Mouse (Mus musculus): ENCODE data around the gene Myo18b.

Gene Myo18b

GRCm38 (mm10) chr5:112745176-112745575 is 151.0 kb downstream of the Myo18b start:
- DNase-seq (ENCODE audit: low read depth), result no peak

GRCm38 (mm10) chr5:112744571-112744970 is 151.6 kb downstream of the Myo18b start:
- DNase-seq (ENCODE audit: low read depth), result no peak

- DNase-seq (ENCODE audit: low read depth), result no peak
These were observed 153.0 kb downstream of the Myo18b start for GRCm38 (mm10) chr5:112743121-112743520.

- DNase-seq (ENCODE audit: low read depth), result no peak
These were observed 155.5 kb downstream of the Myo18b start for GRCm38 (mm10) chr5:112740651-112741050.

- no peak for DNase-seq (ENCODE audit: low read depth)
These were observed 161.1 kb downstream of the Myo18b start for GRCm38 (mm10) chr5:112735040-112735439.

GRCm38 (mm10) chr5:112730604-112731003 is 165.6 kb downstream of the Myo18b start:
- DNase-seq (ENCODE audit: low read depth), result no peak

- DNase-seq (ENCODE audit: low read depth), result no peak
These were observed 167.7 kb downstream of the Myo18b start for GRCm38 (mm10) chr5:112728432-112728831.

- DNase-seq (ENCODE audit: low read depth), result peak; percentile 29
These were observed 177.4 kb downstream of the Myo18b start for GRCm38 (mm10) chr5:112718655-112719306.

- no peak for DNase-seq (ENCODE audit: low read depth)
These were observed 181.3 kb downstream of the Myo18b start for GRCm38 (mm10) chr5:112714679-112715446.

GRCm38 (mm10) chr5:112709831-112710230 is 186.3 kb downstream of the Myo18b start:
- DNase-seq (ENCODE audit: low read depth), result no peak

GRCm38 (mm10) chr5:112708441-112708840 is 187.7 kb downstream of the Myo18b start:
- no peak for DNase-seq (ENCODE audit: low read depth)

- no peak for DNase-seq (ENCODE audit: low read depth)
These were observed 188.7 kb downstream of the Myo18b start for GRCm38 (mm10) chr5:112707478-112707877.

GRCm38 (mm10) chr5:112700794-112701193 is 195.4 kb downstream of the Myo18b start:
- DNase-seq (ENCODE audit: low read depth), result no peak

- DNase-seq (ENCODE audit: low read depth), result no peak
These were observed 199.5 kb downstream of the Myo18b start for GRCm38 (mm10) chr5:112696683-112697082.

GRCm38 (mm10) chr5:112695254-112695711 is 200.9 kb downstream of the Myo18b start:
- DNase-seq (ENCODE audit: low read depth), result no peak

GRCm38 (mm10) chr5:112693286-112693849 is 202.8 kb downstream of the Myo18b start:
- no peak for DNase-seq (ENCODE audit: low read depth)

- no peak for DNase-seq (ENCODE audit: low read depth)
These were observed 208.9 kb downstream of the Myo18b start for GRCm38 (mm10) chr5:112687100-112687818.

- no peak for DNase-seq (ENCODE audit: low read depth)
These were observed 209.7 kb downstream of the Myo18b start for GRCm38 (mm10) chr5:112686309-112687099.

GRCm38 (mm10) chr5:112679251-112679650 is 216.9 kb downstream of the Myo18b start:
- no peak for DNase-seq (ENCODE audit: low read depth)

- no peak for DNase-seq (ENCODE audit: low read depth)
These were observed 218.0 kb downstream of the Myo18b start for GRCm38 (mm10) chr5:112678153-112678552.

- DNase-seq (ENCODE audit: low read depth), result no peak
These were observed 221.4 kb downstream of the Myo18b start for GRCm38 (mm10) chr5:112674806-112675205.

GRCm38 (mm10) chr5:112672457-112672856 is 223.7 kb downstream of the Myo18b start:
- DNase-seq (ENCODE audit: low read depth), result no peak

Data from c-Kit-positive CD71-positive TER-119-negative erythroid progenitor cells, embryonic 14.5 days (primary cell).